Mouse (Mus musculus): ENCODE data around the gene Mybph. TPM values are rescaled to one million over a fixed set of nuclear protein-coding genes. Genes with fewer than 3 reads are reported as not detected.

Mybph gene
- polyA plus RNA-seq, 1 experiment from 2014 or later, result 55.8 TPM

DNA sequence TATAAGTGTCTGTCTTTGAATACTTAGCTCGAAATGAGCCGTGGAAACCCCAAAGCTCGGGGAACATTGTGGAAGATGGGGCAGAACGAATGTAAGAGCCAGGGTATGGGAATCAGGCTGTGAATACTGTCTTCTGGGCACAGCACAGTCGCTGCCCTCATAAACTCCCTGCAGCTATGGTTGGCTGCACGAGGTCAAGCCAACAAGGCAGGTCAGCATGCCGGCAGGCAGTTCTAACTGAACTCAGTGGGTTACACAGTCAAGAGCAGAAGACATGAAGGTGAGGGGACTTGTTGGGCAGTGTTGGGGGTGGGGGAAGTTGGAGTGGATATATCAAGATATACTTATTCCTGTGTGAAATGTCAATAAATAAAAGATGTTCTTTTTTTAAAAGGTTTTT is 21.8 kb downstream of the Mybph start:
- 60% methylated on average over 7 of the region's 7 CpGs for WGBS

GRCm38 (mm10) chr1:134215751-134216628 is 22.7 kb downstream of the Mybph start:
- Histone ChIP-seq H3K27ac (no peak overlapping the region), H3K4me3 (no peak overlapping the region), H3K27me3 (0 out of 2 replicates have a peak, but pooled peaks cover 3% of the 10 kb centered on the region), H3K36me3 (no peaks in the 10 kb centered on the region), H3K4me1 (peaks cover 21% of the 10 kb centered on the region), H3K9me3 (no peaks in the 10 kb centered on the region), H3K9ac (no peak overlapping the region), H3K4me2 (no peak overlapping the region)
- ATAC-seq (ENCODE audit: insufficient number of reproducible peaks, low FRiP score, low TSS enrichment, low read depth), result no peak
- WGBS, result 34% methylated on average over 11 of the region's 11 CpGs

More for the DNA sequence above, 21.8 kb downstream of the Mybph start:
- Histone ChIP-seq H3K9ac (no peak overlapping the region), H3K27ac (no peak overlapping the region), H3K9me3 (no peaks in the 10 kb centered on the region), H3K4me3 (no peak overlapping the region), H3K4me2 (no peak overlapping the region), H3K27me3 (0 out of 2 replicates have a peak, but pooled peaks cover 3% of the 10 kb centered on the region), H3K36me3 (no peaks in the 10 kb centered on the region), H3K4me1 (peaks cover 26% of the 10 kb centered on the region)
- no peak for ATAC-seq (ENCODE audit: insufficient number of reproducible peaks, low FRiP score, low TSS enrichment, low read depth)

DNA sequence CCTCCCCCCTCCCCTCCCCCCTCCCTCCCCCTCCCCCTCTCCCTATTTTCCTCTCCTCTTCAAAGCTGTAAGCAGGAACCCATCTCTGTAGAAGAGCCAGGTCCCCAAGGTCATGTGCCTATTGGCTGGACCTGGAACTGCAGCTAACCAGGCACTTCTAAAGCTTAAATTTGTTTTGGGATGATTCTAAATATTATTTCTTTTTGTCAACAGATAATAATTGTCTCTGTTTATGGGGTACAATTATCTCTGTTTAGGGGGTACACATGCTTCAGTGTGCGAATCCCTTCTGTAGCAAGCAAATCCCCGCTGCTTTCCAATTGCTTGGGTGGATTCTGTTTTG is 23.4 kb downstream of the Mybph start:
- Histone ChIP-seq H3K27ac (no peak overlapping the region), H3K4me3 (no peak overlapping the region), H3K27me3 (0 out of 2 replicates have a peak, but pooled peaks cover 3% of the 10 kb centered on the region), H3K4me2 (no peak overlapping the region), H3K4me1 (peaks cover 15% of the 10 kb centered on the region), H3K9ac (no peak overlapping the region), H3K9me3 (no peaks in the 10 kb centered on the region), H3K36me3 (no peaks in the 10 kb centered on the region)
- ATAC-seq (ENCODE audit: insufficient number of reproducible peaks, low FRiP score, low TSS enrichment, low read depth), result no peak
- WGBS, result 89% methylated on average over 2 of the region's 2 CpGs

DNA sequence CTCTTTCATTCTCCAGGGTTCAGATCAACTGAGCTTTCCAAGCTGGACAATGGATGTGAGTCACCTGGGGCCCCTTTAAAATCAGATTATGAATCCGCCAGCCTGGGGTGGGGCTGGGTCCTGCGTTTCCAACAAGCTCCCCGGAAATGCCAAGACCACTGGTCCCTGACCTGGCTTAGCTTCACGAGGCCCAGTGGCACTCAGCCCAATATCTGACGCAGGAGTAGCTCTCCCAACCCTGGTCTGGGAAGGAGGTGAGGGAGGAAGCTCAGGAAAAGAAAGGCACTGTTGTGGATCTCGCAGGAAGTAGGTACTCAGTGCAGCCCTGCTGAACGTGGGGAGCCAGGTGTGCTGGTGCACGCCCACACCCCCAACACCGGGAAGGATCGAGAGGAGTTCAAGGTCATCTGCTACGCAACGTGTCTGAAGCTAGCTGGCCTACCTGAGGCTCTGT is 23.8 kb downstream of the Mybph start:
- no peak for ATAC-seq (ENCODE audit: insufficient number of reproducible peaks, low FRiP score, low TSS enrichment, low read depth)
- WGBS, result 58% methylated on average over 12 of the region's 12 CpGs

GRCm38 (mm10) chr1:134217942-134218341 is 24.7 kb downstream of the Mybph start:
- Histone ChIP-seq H3K27ac (no peak overlapping the region), H3K9ac (no peak overlapping the region), H3K27me3 (0 out of 2 replicates have a peak, but pooled peaks cover 3% of the 10 kb centered on the region), H3K9me3 (no peaks in the 10 kb centered on the region), H3K4me1 (peaks cover 10% of the 10 kb centered on the region), H3K36me3 (no peaks in the 10 kb centered on the region), H3K4me3 (no peak overlapping the region), H3K4me2 (no peak overlapping the region)
- 76% methylated on average over 3 of the region's 3 CpGs for WGBS
- no peak for ATAC-seq (ENCODE audit: insufficient number of reproducible peaks, low FRiP score, low TSS enrichment, low read depth)

More for the DNA sequence above, 23.8 kb downstream of the Mybph start:
- no peak overlapping the region for H3K9ac ChIP-seq
- H3K4me1 ChIP-seq, result peaks cover 10% of the 10 kb centered on the region
- H3K9me3 ChIP-seq, result no peaks in the 10 kb centered on the region
- H3K27me3 ChIP-seq, result 0 out of 2 replicates have a peak, but pooled peaks cover 3% of the 10 kb centered on the region
- no peak overlapping the region for H3K27ac ChIP-seq
- H3K4me2 ChIP-seq, result no peak overlapping the region
- no peaks in the 10 kb centered on the region for H3K36me3 ChIP-seq
- H3K4me3 ChIP-seq, result no peak overlapping the region

DNA sequence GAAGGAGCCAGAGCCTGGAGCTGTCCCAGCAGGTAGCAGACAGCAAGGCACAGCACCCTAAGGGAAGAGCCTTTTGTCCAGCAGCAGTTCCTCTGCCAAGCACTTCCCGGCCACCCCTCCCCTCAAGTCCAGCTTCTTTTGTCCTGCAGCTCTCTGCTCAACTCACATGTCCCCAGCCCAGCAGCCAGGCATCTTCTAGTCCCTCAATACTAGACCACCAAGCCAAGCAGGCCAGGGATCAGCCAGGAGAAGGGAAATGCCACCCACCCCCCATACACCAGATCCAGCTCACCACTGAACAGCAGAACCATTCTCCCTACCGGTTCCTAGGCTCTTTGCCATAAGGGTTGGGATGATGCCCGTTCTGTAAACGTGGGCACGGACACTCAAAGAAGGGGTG is 26.4 kb downstream of the Mybph start:
- Histone ChIP-seq H3K9me3 (no peaks in the 10 kb centered on the region), H3K27me3 (no peaks in the 10 kb centered on the region; the same call in 1 of the 2 replicates), H3K4me3 (no peak overlapping the region), H3K4me2 (no peak overlapping the region), H3K4me1 (peaks cover 10% of the 10 kb centered on the region), H3K36me3 (no peaks in the 10 kb centered on the region), H3K27ac (no peak overlapping the region), H3K9ac (no peak overlapping the region)
- no peak for ATAC-seq (ENCODE audit: insufficient number of reproducible peaks, low FRiP score, low TSS enrichment, low read depth)
- 81% methylated on average over 5 of the region's 5 CpGs for WGBS

DNA sequence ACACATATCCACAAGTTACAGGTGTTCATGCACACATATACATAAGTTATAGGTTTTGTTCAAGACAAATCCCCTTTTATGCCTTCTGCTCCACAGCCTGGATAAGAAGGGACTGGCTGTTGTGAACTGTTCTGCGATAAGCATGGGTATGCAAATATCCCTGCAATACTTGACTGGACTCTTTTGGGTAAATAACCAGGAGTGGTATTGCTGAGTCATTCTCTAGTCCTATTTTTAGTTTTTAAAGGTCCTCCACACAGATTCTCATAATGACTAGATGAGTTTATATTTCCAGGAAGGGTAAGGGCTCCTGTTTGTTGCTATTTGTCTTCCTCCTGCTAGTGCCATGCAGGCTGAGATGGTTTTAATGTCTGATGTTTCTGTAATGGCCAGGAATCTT is 27.9 kb downstream of the Mybph start:
- no peak overlapping the region for H3K9ac ChIP-seq
- no peaks in the 10 kb centered on the region for H3K9me3 ChIP-seq
- H3K27ac ChIP-seq, result no peak overlapping the region
- H3K4me1 ChIP-seq, result peaks cover 2% of the 10 kb centered on the region
- no peak for ATAC-seq (ENCODE audit: insufficient number of reproducible peaks, low FRiP score, low TSS enrichment, low read depth)
- no peaks in the 10 kb centered on the region for H3K36me3 ChIP-seq
- whole genome bisulfite sequencing, result 88% methylated on average over 1 of the region's 1 CpGs
- no peak overlapping the region for H3K4me3 ChIP-seq
- no peak overlapping the region for H3K4me2 ChIP-seq
- no peaks in the 10 kb centered on the region; the same call in 1 of the 2 replicates for H3K27me3 ChIP-seq

DNA sequence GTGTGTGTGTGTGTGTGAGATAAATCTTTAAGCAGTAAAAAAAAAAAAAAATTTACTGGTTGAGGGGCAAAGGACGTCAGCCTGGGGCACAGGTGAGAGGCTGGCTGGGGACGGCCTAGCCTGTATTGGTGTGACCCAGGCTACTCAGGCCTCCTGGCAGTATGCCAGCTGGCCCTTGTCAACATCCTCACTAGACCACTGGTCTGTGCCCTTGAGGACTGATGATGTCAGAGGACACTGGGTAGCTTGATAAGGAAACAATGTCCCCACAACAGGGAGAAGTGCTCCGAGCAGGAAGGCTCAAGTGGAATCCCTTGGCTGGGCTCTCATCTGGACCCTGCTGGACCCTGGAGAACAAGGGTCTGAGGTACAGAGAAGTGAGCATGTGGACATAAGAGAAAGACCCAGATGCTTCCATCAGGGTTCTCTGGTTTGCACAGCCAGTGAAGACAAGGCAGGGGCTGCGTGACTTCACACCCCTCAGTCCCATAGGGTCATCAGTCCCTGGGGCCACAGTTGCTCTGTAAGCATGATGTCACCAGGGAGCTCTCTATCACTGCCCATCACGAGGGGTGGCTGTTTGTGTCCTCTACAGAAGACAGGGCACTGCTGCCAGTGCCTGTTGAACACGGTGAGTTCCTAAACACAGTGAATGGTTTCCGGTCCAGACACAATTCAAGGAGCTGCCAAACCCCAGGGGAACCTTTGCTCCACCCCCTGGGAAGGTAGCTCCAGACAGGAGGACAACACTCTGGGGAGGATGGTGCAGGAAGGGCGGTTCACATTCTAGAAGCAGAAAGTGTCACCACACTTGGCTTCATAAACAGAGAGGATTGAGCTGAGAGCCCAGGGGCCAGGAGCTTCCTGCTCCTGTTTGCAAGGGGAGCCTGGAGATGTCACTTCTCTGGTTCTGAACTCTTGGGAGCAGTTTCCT is 29.1 kb downstream of the Mybph start:
- no peak overlapping the region for H3K9ac ChIP-seq
- ATAC-seq (ENCODE audit: insufficient number of reproducible peaks, low FRiP score, low TSS enrichment, low read depth), result no peak
- no peak overlapping the region for H3K4me3 ChIP-seq
- no peaks in the 10 kb centered on the region; the same call in 1 of the 2 replicates for H3K27me3 ChIP-seq
- H3K4me1 ChIP-seq, result no peaks in the 10 kb centered on the region
- H3K27ac ChIP-seq, result no peak overlapping the region
- no peaks in the 10 kb centered on the region for H3K36me3 ChIP-seq
- H3K4me2 ChIP-seq, result no peak overlapping the region
- 57% methylated on average over 8 of the region's 8 CpGs for WGBS
- H3K9me3 ChIP-seq, result no peaks in the 10 kb centered on the region

GRCm38 (mm10) chr1:134224649-134225227 is 31.5 kb downstream of the Mybph start:
- H3K9me3 ChIP-seq, result no peaks in the 10 kb centered on the region
- 83% methylated on average over 12 of the region's 12 CpGs for WGBS

GRCm38 (mm10) chr1:134225375-134225774 is 32.1 kb downstream of the Mybph start:
- H3K4me2 ChIP-seq, result no peak overlapping the region
- H3K4me3 ChIP-seq, result no peak overlapping the region
- 85% methylated on average over 5 of the region's 5 CpGs for WGBS
- no peaks in the 10 kb centered on the region for H3K36me3 ChIP-seq
- no peaks in the 10 kb centered on the region; the same call in 1 of the 2 replicates for H3K27me3 ChIP-seq
- no peak overlapping the region for H3K27ac ChIP-seq
- no peaks in the 10 kb centered on the region for H3K4me1 ChIP-seq
- H3K9ac ChIP-seq, result no peak overlapping the region
- no peak for ATAC-seq (ENCODE audit: insufficient number of reproducible peaks, low FRiP score, low TSS enrichment, low read depth)
- no peaks in the 10 kb centered on the region for H3K9me3 ChIP-seq

More at GRCm38 (mm10) chr1:134224649-134225227, 31.5 kb downstream of the Mybph start:
- no peak for ATAC-seq (ENCODE audit: insufficient number of reproducible peaks, low FRiP score, low TSS enrichment, low read depth)
- H3K4me2 ChIP-seq, result no peak overlapping the region
- no peak overlapping the region for H3K27ac ChIP-seq
- H3K36me3 ChIP-seq, result no peaks in the 10 kb centered on the region
- H3K4me3 ChIP-seq, result no peak overlapping the region
- H3K9ac ChIP-seq, result no peak overlapping the region
- no peaks in the 10 kb centered on the region for H3K4me1 ChIP-seq
- H3K27me3 ChIP-seq, result no peaks in the 10 kb centered on the region; the same call in 1 of the 2 replicates

DNA sequence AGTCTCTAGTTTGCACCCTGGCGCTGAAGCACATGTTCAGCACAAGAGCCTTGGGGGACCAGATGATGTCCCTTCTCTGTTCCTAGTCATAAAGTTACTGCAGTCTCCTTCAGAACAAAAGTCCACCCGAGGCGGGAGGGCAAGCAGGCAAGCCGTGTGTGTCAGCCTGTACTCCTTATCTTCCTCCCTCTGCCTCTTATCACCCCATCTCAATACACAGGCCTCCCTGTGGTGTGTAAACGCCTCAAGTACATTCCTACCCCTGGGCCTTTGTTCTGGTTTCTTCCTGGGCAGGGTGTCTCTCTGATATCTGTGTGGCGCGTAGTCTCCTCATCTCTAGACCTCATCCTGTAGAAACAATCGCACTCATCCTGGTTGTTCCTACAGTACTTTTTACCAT is 33.5 kb downstream of the Mybph start:
- H3K4me2 ChIP-seq, result no peak overlapping the region
- H3K27ac ChIP-seq, result no peak overlapping the region
- ATAC-seq (ENCODE audit: insufficient number of reproducible peaks, low FRiP score, low TSS enrichment, low read depth), result no peak
- H3K4me1 ChIP-seq, result no peaks in the 10 kb centered on the region
- H3K36me3 ChIP-seq, result no peaks in the 10 kb centered on the region
- no peaks in the 10 kb centered on the region; the same call in 1 of the 2 replicates for H3K27me3 ChIP-seq
- H3K9me3 ChIP-seq, result no peaks in the 10 kb centered on the region
- WGBS, result 77% methylated on average over 8 of the region's 8 CpGs
- H3K4me3 ChIP-seq, result no peak overlapping the region
- H3K9ac ChIP-seq, result no peak overlapping the region
